Mouse (Mus musculus) frontal cortex, postnatal 14 days (tissue): Measurements from ENCODE around the gene B3galnt1.
"Not testable (repeated sequence)": the region's sequence is repeated elsewhere in the genome, so short reads cannot be mapped to it uniquely, and the experiment has no call there.

ENCODE experiments used
- DNase-seq, 2 experiments: peaks; one replicate each; pipeline ENCODE4 v3.0.0; 2022; ENCODE audit warnings: low spot score in 2 of 2

Gene B3galnt1

GRCm38 (mm10) chr3:69565586-69565985 is 33.2 kb downstream of the B3galnt1 start:
- DNase-seq, result not testable (repeated sequence)

- DNase-seq, result no peak
These were observed 35.4 kb downstream of the B3galnt1 start for GRCm38 (mm10) chr3:69563406-69563805.

DNA sequence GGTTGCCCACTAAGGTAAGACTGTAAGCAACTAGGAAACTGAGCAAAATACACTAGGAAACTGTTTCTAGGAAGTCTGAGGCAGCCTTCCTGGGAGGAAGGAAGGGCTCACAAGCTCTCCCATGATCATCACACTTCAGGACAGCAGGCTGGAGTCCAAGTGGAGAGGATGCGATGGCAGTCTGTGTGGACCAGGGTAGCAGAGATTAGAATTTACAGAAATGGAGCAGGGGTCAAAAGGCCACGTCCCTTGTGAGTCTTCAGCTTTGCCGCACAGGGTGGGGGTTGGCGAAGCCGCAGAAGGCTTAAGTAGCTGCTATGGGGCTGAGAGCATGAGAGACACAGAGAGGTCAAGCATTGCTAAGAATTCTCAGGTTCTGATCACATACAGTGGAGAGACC is 37.1 kb downstream of the B3galnt1 start:
- DNase-seq, result no peak

DNA sequence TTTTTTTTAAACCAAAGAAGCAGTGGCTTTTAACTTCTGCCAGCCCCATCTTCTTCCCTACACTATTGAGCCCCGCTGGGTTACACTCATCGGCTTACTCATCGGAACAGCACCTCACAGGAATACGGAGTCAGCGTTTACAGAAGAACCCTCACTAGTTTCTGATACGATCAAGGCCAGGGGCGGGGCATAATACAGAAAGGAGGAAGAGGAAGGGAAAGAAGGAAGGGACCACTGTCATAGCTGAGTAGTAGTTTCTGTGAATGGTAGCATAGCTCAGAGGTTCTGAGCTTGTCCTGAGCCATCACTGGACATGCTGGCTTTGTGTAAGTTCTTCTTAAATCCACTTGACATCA is 38.8 kb downstream of the B3galnt1 start:
- no peak for DNase-seq

- DNase-seq, result no peak
These were observed 39.3 kb downstream of the B3galnt1 start for GRCm38 (mm10) chr3:69559316-69559974.

GRCm38 (mm10) chr3:69556092-69556778 is 42.5 kb downstream of the B3galnt1 start:
- DNase-seq, result no peak

DNA sequence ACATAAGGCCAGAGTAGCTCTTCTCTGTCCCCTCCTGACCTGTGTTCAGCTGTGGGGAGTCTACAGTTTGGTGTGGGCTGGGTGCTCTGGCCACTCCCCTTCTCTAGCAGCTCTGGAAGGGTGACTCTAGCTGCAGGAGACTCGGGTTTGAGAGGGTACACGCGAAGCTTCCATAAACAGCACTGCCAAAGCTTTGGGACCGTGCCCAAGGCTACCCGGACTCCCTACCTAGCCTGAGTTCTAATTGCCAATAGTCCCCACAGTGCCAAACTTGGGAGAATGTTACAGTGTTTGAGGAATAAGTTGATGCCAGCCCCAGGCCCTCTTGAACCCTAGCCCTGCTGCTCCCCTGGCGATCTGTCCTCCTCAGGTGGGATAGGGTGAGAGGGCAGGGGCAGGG is 43.2 kb downstream of the B3galnt1 start:
- DNase-seq, result no peak

- DNase-seq, result no peak
These were observed 49.2 kb downstream of the B3galnt1 start for GRCm38 (mm10) chr3:69549602-69550001.

DNA sequence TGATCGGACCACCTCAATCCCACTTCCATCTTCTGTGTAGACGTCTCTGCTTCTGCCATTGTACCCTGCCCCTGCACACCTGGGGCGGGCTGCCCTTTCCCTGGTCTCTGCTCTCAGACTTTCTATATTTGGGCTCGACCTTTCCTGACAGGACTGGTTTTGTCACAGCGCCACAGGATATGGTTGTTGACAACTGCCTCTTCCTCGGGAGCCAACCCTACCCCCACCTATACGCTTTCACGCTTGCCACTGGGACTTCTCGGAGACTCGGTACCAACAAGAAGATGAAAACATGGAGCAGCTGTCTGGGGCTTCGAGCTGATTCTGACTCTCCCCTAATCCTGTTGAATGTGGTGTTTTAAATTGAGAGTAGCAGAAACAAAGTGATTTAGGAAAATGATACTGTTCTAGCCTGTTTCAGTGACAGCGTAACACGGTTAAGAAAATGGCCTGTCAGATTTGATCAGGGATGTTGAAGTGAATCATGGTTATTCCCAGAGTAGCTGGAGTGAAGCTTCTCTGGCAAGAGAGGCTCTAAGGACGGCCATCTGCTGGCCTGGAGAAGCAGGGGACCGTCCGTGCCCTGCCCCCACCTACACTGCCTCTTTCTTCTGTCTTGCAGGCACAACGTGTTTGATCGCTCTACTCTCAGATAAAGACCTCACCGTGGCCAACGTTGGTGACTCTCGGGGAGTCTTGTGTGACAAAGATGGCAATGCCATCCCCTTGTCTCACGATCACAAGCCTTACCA is 49.9 kb downstream of the B3galnt1 start:
- DNase-seq, result no peak

- DNase-seq, result no peak
These were observed 53.7 kb downstream of the B3galnt1 start for GRCm38 (mm10) chr3:69545017-69545416.

DNA sequence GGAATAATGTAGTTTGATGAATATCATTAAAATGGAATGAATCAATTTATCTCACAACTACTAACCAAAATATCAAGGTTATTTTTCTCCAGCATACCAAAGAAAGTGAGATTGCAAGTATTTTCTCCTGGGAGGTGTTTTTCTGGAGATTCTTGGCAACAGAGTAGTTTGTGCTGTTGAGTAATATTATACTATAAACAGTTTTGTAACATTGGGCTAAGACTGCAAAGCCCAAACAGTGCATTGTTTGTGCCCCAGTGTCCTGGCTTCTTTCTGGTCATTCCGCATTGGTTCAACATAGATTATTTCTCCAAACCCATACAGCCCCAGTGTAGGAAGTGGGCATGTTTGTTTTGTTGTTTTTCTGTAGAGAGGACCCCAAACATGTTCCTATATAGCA is 55.0 kb downstream of the B3galnt1 start:
- DNase-seq, result no peak

- DNase-seq, result no peak
These were observed 55.8 kb downstream of the B3galnt1 start for GRCm38 (mm10) chr3:69542962-69543361.

DNA sequence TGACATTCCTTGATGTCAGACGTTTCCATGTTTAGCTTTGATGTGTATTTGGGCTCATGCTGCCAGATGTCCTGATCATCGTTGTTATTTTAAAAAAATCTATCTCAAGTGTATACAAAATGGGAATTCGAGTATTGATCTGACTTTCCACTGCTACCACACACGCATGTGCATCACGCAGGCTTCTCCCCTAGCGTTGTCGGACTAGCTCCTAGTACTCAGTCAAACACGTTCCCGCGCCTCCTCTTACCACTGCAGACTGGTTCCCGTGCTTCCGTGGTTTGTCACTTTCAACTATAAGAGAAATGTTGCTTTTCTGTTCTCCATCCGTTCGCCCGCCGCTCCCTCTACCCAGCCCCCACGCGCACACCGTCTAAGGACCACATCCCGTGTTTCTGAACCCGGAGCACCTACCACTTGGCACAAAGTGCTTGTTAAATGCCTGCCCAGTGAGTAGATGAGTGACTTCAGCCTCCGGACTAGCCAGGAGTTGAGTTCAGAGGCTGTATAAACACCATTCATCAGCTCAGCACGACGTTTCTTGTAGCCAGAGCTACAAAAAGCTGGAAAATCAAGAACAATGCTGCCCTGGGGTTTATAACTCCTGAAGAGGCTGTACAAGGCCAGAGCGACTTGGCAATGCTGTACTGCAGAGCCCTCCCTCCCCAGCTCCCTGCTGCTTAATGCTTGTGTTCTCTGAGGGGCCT is 62.7 kb downstream of the B3galnt1 start:
- no peak for DNase-seq

GRCm38 (mm10) chr3:69535486-69535885 is 63.3 kb downstream of the B3galnt1 start:
- no peak for DNase-seq

- DNase-seq, result no peak
These were observed 66.1 kb downstream of the B3galnt1 start for GRCm38 (mm10) chr3:69532687-69533086.

DNA sequence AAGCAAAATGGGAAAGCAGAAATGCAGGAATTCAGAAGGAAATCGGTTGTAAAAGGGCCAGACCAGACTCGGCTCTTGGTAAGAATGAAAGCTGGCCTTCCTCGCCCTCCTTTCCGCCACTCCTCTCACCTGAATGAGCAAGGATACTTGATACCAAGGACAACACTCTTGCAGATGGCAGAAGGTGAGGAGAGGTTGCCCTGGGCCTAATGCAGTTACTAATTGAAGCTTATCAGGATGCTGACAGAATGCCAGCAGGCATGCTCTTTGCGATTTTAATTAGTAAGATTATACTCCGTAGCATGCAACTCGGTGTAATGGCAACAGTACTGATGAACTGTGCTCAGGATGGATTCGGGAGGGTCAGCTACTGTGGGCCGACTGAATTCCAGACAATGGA is 67.2 kb downstream of the B3galnt1 start:
- DNase-seq, result no peak

DNA sequence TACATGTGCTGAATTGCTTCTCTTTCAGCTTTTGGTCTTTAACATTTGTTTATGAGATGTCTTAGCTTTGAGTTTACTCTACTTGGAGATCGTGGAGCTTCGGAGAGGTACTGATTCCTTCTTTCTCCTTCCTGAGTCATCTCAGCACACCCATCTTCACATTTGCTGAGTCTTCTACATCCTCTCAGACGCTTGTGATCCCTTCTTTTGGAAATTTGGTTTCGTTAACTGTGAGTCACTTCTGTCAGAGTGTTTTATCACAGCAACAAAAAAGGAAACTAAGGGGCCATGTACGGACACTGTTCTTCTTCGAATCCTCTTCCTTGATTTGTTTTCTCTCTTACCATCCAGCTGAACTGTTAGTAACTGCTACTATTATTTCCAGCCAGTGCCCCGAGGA is 69.2 kb downstream of the B3galnt1 start:
- DNase-seq, result no peak

- DNase-seq, result no peak
These were observed 71.4 kb downstream of the B3galnt1 start for GRCm38 (mm10) chr3:69527384-69527783.

- DNase-seq, result no peak
These were observed 73.7 kb downstream of the B3galnt1 start for GRCm38 (mm10) chr3:69525072-69525529.

- DNase-seq, result no peak
These were observed 74.2 kb downstream of the B3galnt1 start for GRCm38 (mm10) chr3:69524356-69525071.
